Comparison of ENCODE assay signal across 24 mouse cellular contexts in the genomic region with DNA sequence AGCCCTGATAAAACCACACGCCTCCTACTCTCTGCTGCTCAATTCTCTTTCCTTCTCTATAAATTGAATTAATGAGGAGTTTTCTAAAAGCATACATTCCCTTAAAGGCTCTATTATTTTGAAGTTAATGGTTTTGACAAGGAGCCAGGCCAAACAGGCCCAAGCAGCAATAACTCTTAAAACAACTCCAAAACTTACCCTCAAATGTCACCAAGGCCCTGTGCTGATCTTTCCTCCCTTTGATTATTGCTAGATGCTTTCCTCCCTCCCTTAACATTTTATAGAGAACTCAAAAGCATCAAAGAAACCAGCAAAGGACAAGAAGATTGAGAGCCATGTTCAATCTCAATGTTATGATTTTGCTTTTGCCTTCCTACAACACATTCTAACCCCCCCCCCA.
"Had no signal": no experiment of that assay in that cellular context is flagged by ENCODE, and none has a peak within 500 bp of the region (broad histone marks: within the 10 kb centered on the region; RNA-seq: fewer than 3 reads in every experiment).

No protein-coding gene starts in this region.

- H3K9ac ChIP-seq: forebrain, embryonic 15.5 days; forebrain, postnatal 0 days; heart, embryonic 12.5 days; hindbrain, embryonic 12.5 days; hindbrain, embryonic 14.5 days; intestine, embryonic 15.5 days; limb, embryonic 15.5 days; liver, embryonic 12.5 days; liver, embryonic 14.5 days had no signal

- H3K27me3 ChIP-seq: forebrain, embryonic 15.5 days; heart, embryonic 12.5 days; hindbrain, embryonic 12.5 days; intestine, embryonic 15.5 days; limb, embryonic 15.5 days; liver, embryonic 12.5 days had no signal

- DNase-seq: forebrain, postnatal 0 days; gastrocnemius, adult 2 months; gastrocnemius, postnatal 10 days; gastrocnemius, postnatal 25 days; heart, adult 18-20 months; heart, postnatal 10 days; heart, postnatal 4 days; kidney, postnatal 10 days; kidney, postnatal 4 days had no signal

- H3K4me3 ChIP-seq: forebrain, embryonic 15.5 days; gastrocnemius, adult 2 months; heart, embryonic 10.5 days; heart, embryonic 12.5 days; hindbrain, embryonic 10.5 days; hindbrain, embryonic 12.5 days; intestine, embryonic 15.5 days; layer of hippocampus, adult 2 months; left cerebral cortex, adult 2 months; limb, embryonic 15.5 days; liver, embryonic 12.5 days had no signal

- ATAC-seq: forebrain, embryonic 15.5 days; forebrain, postnatal 0 days; hindbrain, embryonic 16.5 days; inflammation-experienced regulatory T-cells, adult 6 months; intestine, embryonic 15.5 days; intestine, postnatal 0 days; liver, embryonic 12.5 days had no signal

- H3K4me1 ChIP-seq: forebrain, embryonic 15.5 days; hindbrain, embryonic 12.5 days; intestine, embryonic 15.5 days; liver, embryonic 12.5 days had no signal

- H3K36me3 ChIP-seq: forebrain, embryonic 15.5 days; heart, embryonic 10.5 days; heart, embryonic 12.5 days; hindbrain, embryonic 10.5 days; hindbrain, embryonic 12.5 days; intestine, embryonic 15.5 days; limb, embryonic 15.5 days; liver, embryonic 12.5 days had no signal

- H3K4me2 ChIP-seq: forebrain, embryonic 15.5 days; heart, embryonic 12.5 days; hindbrain, embryonic 12.5 days; hindbrain, embryonic 14.5 days; intestine, embryonic 15.5 days; limb, embryonic 15.5 days; liver, embryonic 12.5 days had no signal

- H3K9me3 ChIP-seq: forebrain, embryonic 15.5 days; heart, embryonic 10.5 days; heart, embryonic 12.5 days; hindbrain, embryonic 10.5 days; hindbrain, embryonic 12.5 days; intestine, embryonic 15.5 days; limb, embryonic 15.5 days; liver, embryonic 12.5 days had no signal

- H3K27ac ChIP-seq: forebrain, embryonic 15.5 days; gastrocnemius, adult 2 months; heart, embryonic 10.5 days; hindbrain, embryonic 10.5 days; hindbrain, embryonic 12.5 days; hindbrain, embryonic 14.5 days; intestine, embryonic 15.5 days; layer of hippocampus, adult 2 months; left cerebral cortex, adult 2 months; limb, embryonic 15.5 days; liver, embryonic 12.5 days; liver, embryonic 14.5 days had no signal
